Mouse (Mus musculus) retina, postnatal 1 day (tissue): ENCODE measurements around the gene Hnrnpdl.

Experiments used
- DNase-seq: peaks from one replicate; pipeline ENCODE4 v3.0.0-alpha.2; 2012

The Hnrnpdl gene

GRCm38 (mm10) chr5:100046096-100046495 is 6.6 kb upstream of the Hnrnpdl start:
- DNase-seq = no peak

- DNase-seq = no peak
These were observed 5.2 kb upstream of the Hnrnpdl start for GRCm38 (mm10) chr5:100044621-100045020.

- DNase-seq = no peak
These were observed 4.6 kb upstream of the Hnrnpdl start for GRCm38 (mm10) chr5:100044030-100044429.

GRCm38 (mm10) chr5:100043361-100043760 is 3.9 kb upstream of the Hnrnpdl start:
- DNase-seq = no peak

- DNase-seq = no peak
These were observed 3.0 kb upstream of the Hnrnpdl start for GRCm38 (mm10) chr5:100042467-100042866.

GRCm38 (mm10) chr5:100041272-100041671 is 1.8 kb upstream of the Hnrnpdl start:
- DNase-seq = peak; percentile 66

- no peak for DNase-seq
These were observed 869 bp upstream of the Hnrnpdl start for GRCm38 (mm10) chr5:100040281-100040784.

- DNase-seq = peak; percentile 97
These were observed 506 bp downstream of the Hnrnpdl start for GRCm38 (mm10) chr5:100038714-100039601.

- peak; percentile 93 for DNase-seq
These were observed 1.3 kb downstream of the Hnrnpdl start for GRCm38 (mm10) chr5:100037965-100038713.

- no peak for DNase-seq
These were observed 2.8 kb downstream of the Hnrnpdl start for GRCm38 (mm10) chr5:100036681-100037080.

- DNase-seq = no peak
These were observed 3.5 kb downstream of the Hnrnpdl start for GRCm38 (mm10) chr5:100035950-100036349.

GRCm38 (mm10) chr5:100032646-100033045 is 6.8 kb downstream of the Hnrnpdl start:
- no peak for DNase-seq

- peak; percentile 48 for DNase-seq
These were observed 7.4 kb downstream of the Hnrnpdl start for GRCm38 (mm10) chr5:100032107-100032506.

GRCm38 (mm10) chr5:100030069-100030468 is 9.4 kb downstream of the Hnrnpdl start:
- DNase-seq = peak; percentile 47

GRCm38 (mm10) chr5:100024868-100025267 is 14.6 kb downstream of the Hnrnpdl start:
- DNase-seq = no peak

- DNase-seq = no peak
These were observed 15.1 kb downstream of the Hnrnpdl start for GRCm38 (mm10) chr5:100024403-100024802.

GRCm38 (mm10) chr5:100020089-100020488 is 19.4 kb downstream of the Hnrnpdl start:
- no peak for DNase-seq

- DNase-seq = no peak
These were observed 26.9 kb downstream of the Hnrnpdl start for GRCm38 (mm10) chr5:100012599-100012998.

GRCm38 (mm10) chr5:100008485-100008884 is 31.0 kb downstream of the Hnrnpdl start:
- no peak for DNase-seq

GRCm38 (mm10) chr5:100007040-100007375 is 32.5 kb downstream of the Hnrnpdl start:
- DNase-seq = peak; percentile 55

- no peak for DNase-seq
These were observed 33.0 kb downstream of the Hnrnpdl start for GRCm38 (mm10) chr5:100006324-100007039.

- DNase-seq = no peak
These were observed 33.6 kb downstream of the Hnrnpdl start for GRCm38 (mm10) chr5:100005896-100006295.

GRCm38 (mm10) chr5:100005431-100005830 is 34.0 kb downstream of the Hnrnpdl start:
- DNase-seq = no peak
